In genomic region chr1:75219078-75219477, GRCm38 (mm10) we compare ENCODE assay signal across 9 mouse cellular contexts. TPM values are rescaled to one million over a fixed set of nuclear protein-coding genes. Genes with fewer than 3 reads are reported as not detected.
DNase-seq lines count a peak whose midpoint lies in the region; ATAC-seq and TF ChIP-seq lines count a peak whose summit lies in the region.
"Had no signal": no experiment of that assay in that cellular context is flagged by ENCODE, and none has a peak within 500 bp of the region (broad histone marks: within the 10 kb centered on the region; RNA-seq: fewer than 3 reads in every experiment).

No protein-coding gene starts in this region.

- DNase-seq in CH12.LX (ENCODE audit: extremely low read depth) = peak; percentile 87
- peak; percentile 97 for DNase-seq in cerebellum, adult 11 months
- peak; percentile 75 for DNase-seq in forebrain, embryonic 14.5 days (ENCODE audit: low spot score)
- peak; percentile 69 for DNase-seq in heart, postnatal 25 days (ENCODE audit: low spot score)
- DNase-seq in layer of hippocampus, adult 18-20 months (ENCODE audit: low spot score in 2 of 2) = peak; percentile 87 to 95
- peak; percentile 94 to 96 for DNase-seq in lung, adult 18-20 months
- DNase-seq in testis, postnatal 10 days (ENCODE audit: low spot score) = peak; percentile 81

- H3K9ac ChIP-seq in CH12.LX (ENCODE audit: insufficient read depth, low read depth) = peak overlapping the region; percentile 88
- peak overlapping the region; percentile 59 for H3K9ac ChIP-seq in forebrain, embryonic 14.5 days (ENCODE audit: low read length)
- peak overlapping the region; percentile 51 for H3K9ac ChIP-seq in neural tube, embryonic 14.5 days (replicated peaks; ENCODE audit: low read depth, low read length)

- H3K27ac ChIP-seq in CH12.LX (ENCODE audit: insufficient read depth, low read depth) = peak overlapping the region; percentile 81; the same call in 1 of the 2 replicates
- no peak overlapping the region for H3K27ac ChIP-seq in forebrain, embryonic 14.5 days (ENCODE audit: low read depth, low read length)
- no peak overlapping the region for H3K27ac ChIP-seq in neural tube, embryonic 14.5 days (ENCODE audit: low read depth, low read length)

- H3K27me3 ChIP-seq in CH12.LX (replicated peaks) = no peaks in the 10 kb centered on the region
- peaks cover 33% of the 10 kb centered on the region for H3K27me3 ChIP-seq in forebrain, embryonic 14.5 days (replicated peaks; ENCODE audit: control insufficient read depth, insufficient read depth, low read length)
- H3K27me3 ChIP-seq in neural tube, embryonic 14.5 days (ENCODE audit: control insufficient read depth, insufficient read depth, low read length) = peaks cover 35% of the 10 kb centered on the region

- under 1% methylated on average over 24 of the region's 24 CpGs for WGBS in forebrain, embryonic 14.5 days
- under 1% methylated on average over 22 of the region's 24 CpGs for WGBS in neural tube, embryonic 14.5 days

- TF ChIP-seq POLR2A in CH12.LX (IDR thresholded peaks at IDR 0.05; ENCODE audit: low read depth, low read length) = peak; percentile 100

- H3K4me2 ChIP-seq in CH12.LX (ENCODE audit: insufficient read depth, low read depth, poor library complexity, severe bottlenecking) = peak overlapping the region; percentile 48
- H3K4me2 ChIP-seq in forebrain, embryonic 14.5 days (ENCODE audit: low read length) = peak overlapping the region; percentile 96
- H3K4me2 ChIP-seq in neural tube, embryonic 14.5 days (ENCODE audit: low read depth, low read length) = peak overlapping the region; percentile 78

- peaks cover 27 to 65% of the 10 kb centered on the region in 2 experiments for H3K4me1 ChIP-seq in CH12.LX (ENCODE audit: control insufficient read depth in 1 of 2, insufficient read depth in 2 of 2)
- H3K4me1 ChIP-seq in forebrain, embryonic 14.5 days (ENCODE audit: control insufficient read depth, insufficient read depth, low read length) = peaks cover 11% of the 10 kb centered on the region
- peaks cover 10% of the 10 kb centered on the region; the same call in 1 of the 2 replicates for H3K4me1 ChIP-seq in neural tube, embryonic 14.5 days (ENCODE audit: control insufficient read depth, insufficient read depth, low read length)

- no peak for TF ChIP-seq RAD21 in CH12.LX (IDR thresholded peaks at IDR 0.05; ENCODE audit: low read depth, low read length)

- intact Hi-C loops in heart, postnatal 25 days (cut with DNase I) = loop anchor here (2.0 kb wide), 1 partner anchor 14 kb away; the partner anchor contains the start of gene A630095N17Rik

- dilution Hi-C loops in CH12.LX (cut with MboI; ENCODE audit: extremely low pct_ligation_motif_present, extremely low pct_unique_long_range_greater_than_20kb, low sequenced_read_pairs) = no loop called here

- peaks cover 35% of the 10 kb centered on the region for H3K79me2 ChIP-seq in CH12.LX (replicated peaks; ENCODE audit: control insufficient read depth, extremely low read depth, insufficient read depth, poor library complexity, severe bottlenecking)

- H3K36me3 ChIP-seq in CH12.LX (replicated peaks in 1 of 2; ENCODE audit: control insufficient read depth in 1 of 2, insufficient read depth in 1 of 2, low read length in 1 of 2) = peaks cover 25 to 36% of the 10 kb centered on the region in 2 experiments
- peaks cover 19% of the 10 kb centered on the region for H3K36me3 ChIP-seq in forebrain, embryonic 14.5 days (ENCODE audit: control insufficient read depth, insufficient read depth, low read length)
- peaks cover 10% of the 10 kb centered on the region; the same call in 1 of the 2 replicates for H3K36me3 ChIP-seq in neural tube, embryonic 14.5 days (ENCODE audit: control insufficient read depth, insufficient read depth, low read length)

- H3K9me3 ChIP-seq in CH12.LX (replicated peaks; ENCODE audit: low read length) = peaks cover 2% of the 10 kb centered on the region
- H3K9me3 ChIP-seq in forebrain, embryonic 14.5 days (replicated peaks; ENCODE audit: control insufficient read depth, low read length) = no peaks in the 10 kb centered on the region
- no peaks in the 10 kb centered on the region for H3K9me3 ChIP-seq in neural tube, embryonic 14.5 days (ENCODE audit: control insufficient read depth, low read length)

- in situ Hi-C loops in CH12.LX (cut with MboI; ENCODE audit: low pct_ligation_motif_present, low pct_unique_long_range_greater_than_20kb, low sequenced_read_pairs) = no loop called here

- H3K4me3 ChIP-seq in CH12.LX (replicated peaks in 1 of 3; ENCODE audit: low read depth in 2 of 3, low read length in 2 of 3, poor library complexity in 1 of 3) = peak overlapping the region; percentile 74 to 94 (median 88)
- H3K4me3 ChIP-seq in forebrain, embryonic 14.5 days (ENCODE audit: low read depth, low read length) = peak overlapping the region; percentile 41
- peak overlapping the region; percentile 44 for H3K4me3 ChIP-seq in neural tube, embryonic 14.5 days (ENCODE audit: low read depth, low read length)

- TF ChIP-seq EP300 in CH12.LX (IDR thresholded peaks at IDR 0.05; ENCODE audit: low read length) = no peak

- TF ChIP-seq CTCF in CH12.LX (conservative IDR thresholded peaks at IDR 0.05 in 1 of 2, IDR thresholded peaks at IDR 0.05 in 1 of 2; ENCODE audit: low read depth in 2 of 2, low read length in 2 of 2) = no peak

- ATAC-seq in forebrain, embryonic 14.5 days = peak; percentile 85
- peak; percentile 90 for ATAC-seq in neural tube, embryonic 14.5 days (ENCODE audit: low read depth)

TF ChIP-seq in CH12.LX, 34 proteins besides CTCF, POLR2A, EP300 and RAD21 (continues in another document):
- TF ChIP-seq ZC3H11A (IDR thresholded peaks at IDR 0.05; ENCODE audit: low read depth, low read length) = no peak
- TF ChIP-seq RCOR1 (conservative IDR thresholded peaks at IDR 0.05; ENCODE audit: low read depth, low read length) = peak; percentile 56; the same call in 1 of the 2 replicates
- TF ChIP-seq TBP (conservative IDR thresholded peaks at IDR 0.05; ENCODE audit: low read depth, low read length) = peak; percentile 98
- TF ChIP-seq MAFK (IDR thresholded peaks at IDR 0.05; ENCODE audit: insufficient replicate concordance, low read length) = no peak
- TF ChIP-seq MAX (IDR thresholded peaks at IDR 0.05; ENCODE audit: low read length) = 0 out of 2 replicates have a peak, but pooled peaks have one; percentile 13
- TF ChIP-seq SIN3A (IDR thresholded peaks at IDR 0.05; ENCODE audit: low read length) = 0 out of 2 replicates have a peak, but pooled peaks have one; percentile 28
- TF ChIP-seq E2F4 (IDR thresholded peaks at IDR 0.05; ENCODE audit: insufficient replicate concordance, low read depth, low read length) = no peak
- peak; percentile 93 for TF ChIP-seq TCF12 (IDR thresholded peaks at IDR 0.05; ENCODE audit: low read depth, low read length)
- TF ChIP-seq UBTF (IDR thresholded peaks at IDR 0.05; ENCODE audit: low read depth, low read length) = 0 out of 2 replicates have a peak, but pooled peaks have one; percentile 20
- TF ChIP-seq POLR2AphosphoS2 (IDR thresholded peaks at IDR 0.05; ENCODE audit: low read depth, low read length) = peak; percentile 97
- TF ChIP-seq ZMIZ1 (IDR thresholded peaks at IDR 0.05; ENCODE audit: low read depth, low read length) = peak; percentile 98
- no peak; the same call in 1 of the 2 replicates for TF ChIP-seq MEF2A (IDR thresholded peaks at IDR 0.05; ENCODE audit: borderline replicate concordance, low read depth, low read length)
- 0 out of 2 replicates have a peak, but pooled peaks have one; percentile 45 for TF ChIP-seq MYC (IDR thresholded peaks at IDR 0.05; ENCODE audit: low read depth, low read length)
- TF ChIP-seq PAX5 (IDR thresholded peaks at IDR 0.05; ENCODE audit: low read length) = no peak

RNA-seq across cellular contexts. Expression of gene Tuba4a, which starts 0.6 kb away (rescaled TPM):
- total RNA-seq in CH12.LX (2012; rRNA removed) (180 and 259 TPM in 2 replicates), CH12.LX (2014; rRNA removed) (168 and 192 TPM in 2 replicates)
- polyA plus RNA-seq in CH12.LX (2012; ENCODE audit: insufficient read length, low read depth) = 259 and 294 TPM in 2 replicates
- polyA plus RNA-seq in forebrain, embryonic 14.5 days (2014; fragmentation: Nextera tagmentation; extraction: Ambion mirVana) = 14.3 and 21.3 TPM in 2 replicates
- 1,000 to 10,000 TPM; 1,036 to 1,088 TPM for total RNA-seq in heart, postnatal 25 days (2021)
- total RNA-seq in layer of hippocampus, adult 18-20 months (2021) = 100 to 1,000 TPM; 524 to 572 TPM
- 13.9 and 20.6 TPM in 2 replicates for polyA plus RNA-seq in neural tube, embryonic 14.5 days (2014; fragmentation: Nextera tagmentation; extraction: Ambion mirVana)

RNA-seq across cellular contexts. Expression of gene Stk16, which starts 8.4 kb away (rescaled TPM):
- 48.6 and 64.1 TPM in 2 replicates for total RNA-seq in CH12.LX (2012; rRNA removed)
- 58.2 and 60.6 TPM in 2 replicates for total RNA-seq in CH12.LX (2014; rRNA removed)
- polyA plus RNA-seq in CH12.LX (2012; ENCODE audit: insufficient read length, low read depth) = 61.4 and 67.3 TPM in 2 replicates
- 116 and 130 TPM in 2 replicates for polyA plus RNA-seq in forebrain, embryonic 14.5 days (2014; fragmentation: Nextera tagmentation; extraction: Ambion mirVana)
- 10 to 100 TPM; 45.2 to 48.8 TPM for total RNA-seq in heart, postnatal 25 days (2021)
- total RNA-seq in layer of hippocampus, adult 18-20 months (2021) = 10 to 100 TPM; 77.3 to 86.6 TPM
- polyA plus RNA-seq in neural tube, embryonic 14.5 days (2014; fragmentation: Nextera tagmentation; extraction: Ambion mirVana) = 125 and 129 TPM in 2 replicates

RNA-seq across cellular contexts. Expression of gene Glb1l, which starts 8.5 kb away (rescaled TPM):
- total RNA-seq in CH12.LX (2012; rRNA removed) = 3.6 and 4.6 TPM in 2 replicates
- total RNA-seq in CH12.LX (2014; rRNA removed) = 2.4 and 5.0 TPM in 2 replicates
- 10.0 and 10.8 TPM in 2 replicates for polyA plus RNA-seq in CH12.LX (2012; ENCODE audit: insufficient read length, low read depth)
- 13.0 and 14.3 TPM in 2 replicates for polyA plus RNA-seq in forebrain, embryonic 14.5 days (2014; fragmentation: Nextera tagmentation; extraction: Ambion mirVana)
- 1 to 10 TPM; 2.3 to 4.0 TPM for total RNA-seq in heart, postnatal 25 days (2021)
- 10 to 100 TPM; 12.0 to 13.4 TPM for total RNA-seq in layer of hippocampus, adult 18-20 months (2021)
- polyA plus RNA-seq in neural tube, embryonic 14.5 days (2014; fragmentation: Nextera tagmentation; extraction: Ambion mirVana) = 15.6 and 17.3 TPM in 2 replicates

RNA-seq across cellular contexts. Expression of gene A630095N17Rik, which starts 12.8 kb away (rescaled TPM):
- total RNA-seq in CH12.LX (2012; rRNA removed) (0.30 TPM in 1 of 2 replicates, not detected in the other), CH12.LX (2014; rRNA removed) (0.74 and 1.4 TPM in 2 replicates)
- 0.74 and 0.78 TPM in 2 replicates for polyA plus RNA-seq in CH12.LX (2012; ENCODE audit: insufficient read length, low read depth)
- polyA plus RNA-seq in forebrain, embryonic 14.5 days (2014; fragmentation: Nextera tagmentation; extraction: Ambion mirVana) = not detected in 2 replicates
- not detected for total RNA-seq in heart, postnatal 25 days (2021)
- not detected for total RNA-seq in layer of hippocampus, adult 18-20 months (2021)
- not detected in 2 replicates for polyA plus RNA-seq in neural tube, embryonic 14.5 days (2014; fragmentation: Nextera tagmentation; extraction: Ambion mirVana)
- total RNA-seq: gastrocnemius, postnatal 4 days had no signal

RNA-seq across cellular contexts. Expression of gene Dnajb2, which starts 17.1 kb away (rescaled TPM):
- total RNA-seq in CH12.LX (2012; rRNA removed) (13.8 and 14.7 TPM in 2 replicates), CH12.LX (2014; rRNA removed) (4.6 and 6.8 TPM in 2 replicates)
- 15.2 and 15.3 TPM in 2 replicates for polyA plus RNA-seq in CH12.LX (2012; ENCODE audit: insufficient read length, low read depth)
- polyA plus RNA-seq in forebrain, embryonic 14.5 days (2014; fragmentation: Nextera tagmentation; extraction: Ambion mirVana) = 21.5 and 24.3 TPM in 2 replicates
- total RNA-seq in heart, postnatal 25 days (2021) = 100 to 1,000 TPM in 1 of 2 experiments, 10 to 100 TPM in 1; 90.4 to 100 TPM
- total RNA-seq in layer of hippocampus, adult 18-20 months (2021) = 100 to 1,000 TPM in 1 of 2 experiments, 10 to 100 TPM in 1; 93.4 to 100 TPM
- polyA plus RNA-seq in neural tube, embryonic 14.5 days (2014; fragmentation: Nextera tagmentation; extraction: Ambion mirVana) = 35.9 and 36.9 TPM in 2 replicates
